Comparison of ENCODE assay signal across 8 mouse cellular contexts in genomic region chr13:56003724-56004393, GRCm38 (mm10).
DNase-seq lines count a peak whose midpoint lies in the region; ATAC-seq and TF ChIP-seq lines count a peak whose summit lies in the region.

No protein-coding gene starts in this region.

- H3K4me3 ChIP-seq in layer of hippocampus, adult 2 months, result no peak overlapping the region
- no peak overlapping the region for H3K4me3 ChIP-seq in midbrain, embryonic 15.5 days

- DNase-seq in retina, adult 2 months (ENCODE audit: low read depth, low spot score), result peak; percentile 16
- no peak for DNase-seq in retina, postnatal 1 day
- DNase-seq in cerebellum, adult 8-10 months, result peak; percentile 48
- peak; percentile 73 for DNase-seq in gastrocnemius, postnatal 25 days
- DNase-seq in layer of hippocampus, adult 2 months (ENCODE audit: low spot score in 2 of 2), result peak; percentile 49 to 69
- DNase-seq in lung, postnatal 36 days, result peak; percentile 58
- DNase-seq in natural killer cell, adult 2 months (ENCODE audit: low spot score in 2 of 2), result no peak

- H3K27ac ChIP-seq in layer of hippocampus, adult 2 months, result peak overlapping the region; percentile 63
- no peak overlapping the region for H3K27ac ChIP-seq in midbrain, embryonic 15.5 days

- H3K4me2 ChIP-seq in midbrain, embryonic 15.5 days, result no peak overlapping the region

- no peaks in the 10 kb centered on the region for H3K36me3 ChIP-seq in midbrain, embryonic 15.5 days (replicated peaks)

- no peaks in the 10 kb centered on the region for H3K9me3 ChIP-seq in midbrain, embryonic 15.5 days

- no peak overlapping the region for H3K9ac ChIP-seq in midbrain, embryonic 15.5 days

- no peak for TF ChIP-seq CTCF in layer of hippocampus, adult 2 months (conservative IDR thresholded peaks at IDR 0.05)

- WGBS in midbrain, embryonic 15.5 days, result 74% methylated on average over 18 of the region's 18 CpGs

- H3K27me3 ChIP-seq in midbrain, embryonic 15.5 days (replicated peaks), result no peaks in the 10 kb centered on the region

- no peak for ATAC-seq in midbrain, embryonic 15.5 days (replicated peaks)

- no peaks in the 10 kb centered on the region for H3K4me1 ChIP-seq in midbrain, embryonic 15.5 days

Comparison
In these comparisons a context has a peak if more than half of its experiments do, and no peak if none do; other contexts are left out.
1. DNase-seq: peak in retina, adult 2 months (single experiment), cerebellum, adult 8-10 months (single experiment), gastrocnemius, postnatal 25 days (single experiment), layer of hippocampus, adult 2 months (2 of 2) and lung, postnatal 36 days (single experiment); none in retina, postnatal 1 day (single experiment) and natural killer cell, adult 2 months (0 of 2).